Mouse (Mus musculus): ENCODE measurements around the gene Ttc32.

DNA sequence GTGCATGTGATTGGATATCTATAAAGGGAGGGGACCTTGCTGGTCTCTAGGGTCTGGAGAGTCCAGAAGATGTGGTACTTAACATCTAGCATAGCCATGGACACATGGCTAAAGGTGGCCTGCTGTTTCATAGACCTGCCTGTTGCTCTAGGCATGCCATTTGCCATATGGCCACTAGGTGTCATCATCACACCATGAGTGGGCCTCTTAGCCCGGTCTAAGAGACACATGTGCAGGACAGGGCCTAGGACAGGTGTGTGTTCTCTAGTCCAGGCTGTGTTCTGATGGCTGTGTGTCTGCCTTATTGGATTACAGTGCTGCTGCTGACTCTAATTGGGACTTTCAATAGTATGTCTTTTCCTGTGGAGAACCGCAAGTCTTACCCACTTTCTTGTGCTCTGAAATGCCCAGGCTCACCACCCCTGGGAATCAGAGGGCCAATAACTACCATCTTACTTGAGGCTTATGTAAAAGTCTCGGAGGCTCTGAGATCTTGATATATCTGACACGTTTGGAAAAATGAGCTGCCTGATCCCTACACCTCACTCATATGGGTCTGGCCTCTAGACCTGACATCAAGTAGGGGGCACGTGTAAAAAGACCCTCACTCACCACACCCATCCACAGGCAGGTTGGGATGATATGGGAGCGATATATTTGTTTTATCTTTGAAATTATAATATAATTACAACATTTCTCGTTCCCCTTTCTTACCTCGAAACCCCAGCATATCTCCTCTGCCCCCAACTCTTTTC, 22.5 kb downstream of the Ttc32 start:
- TF ChIP-seq CTCF (IDR thresholded peaks at IDR 0.05) (peak; percentile 99), EP300 (IDR thresholded peaks at IDR 0.05) (no peak)

All from lung, postnatal 0 days (tissue).